Mouse (Mus musculus): ENCODE measurements at regions not wholly inside any gene's neighbourhood (a gene's known extent, or its start where the extent isn't known, plus 50 kb on each side); places are given as distances from the start of the nearest gene placed in this dataset.

- no peaks in the 10 kb centered on the region for H3K36me3 ChIP-seq
- H3K4me2 ChIP-seq: no peak overlapping the region
- no peak overlapping the region for H3K9ac ChIP-seq
- H3K27ac ChIP-seq (replicated peaks): no peak overlapping the region
- no peaks in the 10 kb centered on the region for H3K4me1 ChIP-seq (replicated peaks)
- 83% methylated on average over 2 of the region's 2 CpGs for WGBS
- no peak overlapping the region for H3K4me3 ChIP-seq
- no peaks in the 10 kb centered on the region for H3K27me3 ChIP-seq
- ATAC-seq (ENCODE audit: low FRiP score, low read depth): no peak
- H3K9me3 ChIP-seq: no peaks in the 10 kb centered on the region
These were observed 96.1 kb upstream of the Snap25 start for GRCm38 (mm10) chr2:136617138-136617537.

- Histone ChIP-seq H3K4me1 (replicated peaks) (no peaks in the 10 kb centered on the region), H3K9me3 (no peaks in the 10 kb centered on the region), H3K27ac (replicated peaks) (no peak overlapping the region), H3K9ac (no peak overlapping the region), H3K36me3 (no peaks in the 10 kb centered on the region), H3K4me2 (no peak overlapping the region), H3K27me3 (no peaks in the 10 kb centered on the region), H3K4me3 (no peak overlapping the region)
- ATAC-seq (ENCODE audit: low FRiP score, low read depth): no peak
- WGBS: 37% methylated on average over 2 of the region's 2 CpGs
These were observed 95.1 kb upstream of the Snap25 start for GRCm38 (mm10) chr2:136618114-136618513.

DNA sequence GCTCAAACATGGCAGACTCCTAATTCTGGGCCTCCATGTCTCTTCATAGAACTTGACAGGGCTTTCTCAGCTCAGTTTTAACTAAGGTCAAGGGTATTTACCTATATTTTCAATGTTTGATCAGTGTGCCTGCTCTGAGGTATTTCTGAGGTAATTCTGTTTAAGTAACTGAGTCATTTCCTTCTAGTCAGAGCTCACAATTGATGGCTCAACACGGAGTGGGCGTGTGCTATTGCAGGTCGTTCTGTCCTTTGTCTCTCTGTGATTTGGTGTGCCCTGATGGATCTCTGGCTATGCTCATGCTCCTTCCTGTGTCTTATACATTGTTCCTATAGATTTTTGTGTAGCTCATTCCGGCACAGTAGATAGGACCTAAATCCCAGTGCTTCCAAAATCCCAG, 92.9 kb upstream of the Snap25 start:
- Histone ChIP-seq H3K4me2 (no peak overlapping the region), H3K27me3 (no peaks in the 10 kb centered on the region)

DNA sequence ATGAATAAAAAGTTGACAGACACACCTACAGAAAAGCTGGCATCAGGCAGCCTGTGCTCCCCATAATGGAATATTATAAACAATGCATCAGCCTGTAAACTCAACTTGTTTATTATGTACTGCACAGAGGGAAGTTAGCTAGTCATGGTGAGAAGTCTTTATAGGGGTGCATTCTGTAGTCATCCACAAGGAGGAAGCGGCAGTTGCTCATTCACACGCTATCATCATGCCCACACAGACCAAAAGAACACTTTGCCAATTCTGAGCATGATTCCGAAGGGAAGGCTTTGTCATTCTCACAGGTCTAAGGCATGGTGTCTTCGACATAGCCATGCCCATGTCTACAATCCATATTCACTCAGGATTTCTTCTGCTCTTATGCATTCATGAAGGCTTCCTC, 92.3 kb upstream of the Snap25 start:
- H3K36me3 ChIP-seq: no peaks in the 10 kb centered on the region
- H3K27me3 ChIP-seq: no peaks in the 10 kb centered on the region
- ATAC-seq (ENCODE audit: low FRiP score, low read depth): no peak
- 95% methylated on average over 4 of the region's 4 CpGs for WGBS
- H3K4me1 ChIP-seq (replicated peaks): no peaks in the 10 kb centered on the region
- H3K9me3 ChIP-seq: no peaks in the 10 kb centered on the region
- no peak overlapping the region for H3K9ac ChIP-seq
- no peak overlapping the region for H3K4me2 ChIP-seq
- H3K27ac ChIP-seq (replicated peaks): no peak overlapping the region
- no peak overlapping the region for H3K4me3 ChIP-seq

More for the DNA sequence above, 92.9 kb upstream of the Snap25 start:
- no peaks in the 10 kb centered on the region for H3K4me1 ChIP-seq (replicated peaks)
- ATAC-seq (ENCODE audit: low FRiP score, low read depth): no peak
- WGBS: 91% methylated on average over 4 of the region's 4 CpGs
- H3K4me3 ChIP-seq: no peak overlapping the region
- H3K27ac ChIP-seq (replicated peaks): no peak overlapping the region
- H3K9me3 ChIP-seq: no peaks in the 10 kb centered on the region
- H3K9ac ChIP-seq: no peak overlapping the region
- H3K36me3 ChIP-seq: no peaks in the 10 kb centered on the region

DNA sequence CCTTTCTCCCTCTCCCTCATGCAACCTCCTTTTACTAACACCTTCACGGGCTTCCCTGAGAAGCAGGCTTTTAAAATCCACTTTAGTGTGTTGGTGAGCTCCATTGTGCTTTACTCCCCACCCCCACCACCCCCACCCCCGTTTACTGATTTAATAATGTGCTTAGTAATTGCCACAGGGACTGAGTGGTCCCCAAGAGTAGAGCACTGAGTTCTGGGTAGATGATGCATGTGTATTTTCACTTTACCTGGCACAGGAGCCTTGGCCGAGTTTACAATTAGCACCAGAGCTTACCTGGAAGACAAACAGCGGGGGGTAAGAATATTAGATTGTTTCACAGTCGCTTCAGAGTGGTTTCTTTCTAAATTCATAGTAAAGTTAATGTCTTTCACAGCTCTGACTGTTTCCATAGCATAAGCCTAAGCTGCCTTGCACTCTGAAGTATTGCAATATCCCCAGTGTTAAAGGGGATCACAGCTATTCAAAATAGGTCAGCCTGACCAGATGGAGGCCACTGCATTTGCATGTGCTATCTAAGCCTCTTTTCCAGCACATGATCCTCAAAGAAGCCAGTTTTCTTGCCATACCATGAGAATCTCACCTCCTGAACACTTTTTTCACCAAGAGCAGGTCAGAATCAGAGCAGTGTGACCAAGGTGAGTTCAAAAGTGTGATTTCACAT, 89.3 kb upstream of the Snap25 start:
- Histone ChIP-seq H3K36me3 (no peaks in the 10 kb centered on the region), H3K9ac (no peak overlapping the region), H3K27ac (replicated peaks) (no peak overlapping the region), H3K4me2 (no peak overlapping the region), H3K4me3 (no peak overlapping the region), H3K27me3 (no peaks in the 10 kb centered on the region), H3K4me1 (replicated peaks) (no peaks in the 10 kb centered on the region), H3K9me3 (no peaks in the 10 kb centered on the region)
- WGBS: 41% methylated on average over 5 of the region's 5 CpGs
- ATAC-seq (ENCODE audit: low FRiP score, low read depth): no peak

- no peaks in the 10 kb centered on the region for H3K27me3 ChIP-seq
- no peak overlapping the region for H3K27ac ChIP-seq (replicated peaks)
- no peaks in the 10 kb centered on the region for H3K36me3 ChIP-seq
- H3K4me2 ChIP-seq: no peak overlapping the region
- H3K9me3 ChIP-seq: no peaks in the 10 kb centered on the region
- no peaks in the 10 kb centered on the region for H3K4me1 ChIP-seq (replicated peaks)
- H3K4me3 ChIP-seq: no peak overlapping the region
- no peak overlapping the region for H3K9ac ChIP-seq
- ATAC-seq (ENCODE audit: low FRiP score, low read depth): no peak
These were observed 88.8 kb upstream of the Snap25 start for GRCm38 (mm10) chr2:136624490-136624850.

- Histone ChIP-seq H3K4me1 (replicated peaks) (no peaks in the 10 kb centered on the region), H3K9ac (no peak overlapping the region), H3K4me2 (no peak overlapping the region), H3K27me3 (no peaks in the 10 kb centered on the region), H3K36me3 (no peaks in the 10 kb centered on the region), H3K4me3 (no peak overlapping the region), H3K9me3 (no peaks in the 10 kb centered on the region), H3K27ac (replicated peaks) (no peak overlapping the region)
- WGBS: 84% methylated on average over 3 of the region's 3 CpGs
- no peak for ATAC-seq (ENCODE audit: low FRiP score, low read depth)
These were observed 66.3 kb upstream of the Snap25 start for GRCm38 (mm10) chr2:136646917-136647316.

- Histone ChIP-seq H3K4me2 (no peak overlapping the region), H3K4me1 (replicated peaks) (no peaks in the 10 kb centered on the region), H3K27ac (replicated peaks) (no peak overlapping the region), H3K27me3 (no peaks in the 10 kb centered on the region), H3K4me3 (no peak overlapping the region), H3K9ac (no peak overlapping the region), H3K9me3 (no peaks in the 10 kb centered on the region), H3K36me3 (no peaks in the 10 kb centered on the region)
- ATAC-seq (ENCODE audit: low FRiP score, low read depth): peak; percentile 34; the same call in 1 of the 2 replicates
- 72% methylated on average over 5 of the region's 5 CpGs for WGBS
These were observed 64.6 kb upstream of the Snap25 start for GRCm38 (mm10) chr2:136648606-136649005.

- no peak overlapping the region for H3K4me3 ChIP-seq
- no peak for ATAC-seq (ENCODE audit: low FRiP score, low read depth)
- no peak overlapping the region for H3K27ac ChIP-seq (replicated peaks)
- no peaks in the 10 kb centered on the region for H3K27me3 ChIP-seq
- no peaks in the 10 kb centered on the region for H3K9me3 ChIP-seq
- H3K4me2 ChIP-seq: no peak overlapping the region
- no peaks in the 10 kb centered on the region for H3K4me1 ChIP-seq (replicated peaks)
- H3K9ac ChIP-seq: no peak overlapping the region
- no peaks in the 10 kb centered on the region for H3K36me3 ChIP-seq
- 95% methylated on average over 1 of the region's 1 CpGs for WGBS
These were observed 62.5 kb upstream of the Snap25 start for GRCm38 (mm10) chr2:136650721-136651120.

DNA sequence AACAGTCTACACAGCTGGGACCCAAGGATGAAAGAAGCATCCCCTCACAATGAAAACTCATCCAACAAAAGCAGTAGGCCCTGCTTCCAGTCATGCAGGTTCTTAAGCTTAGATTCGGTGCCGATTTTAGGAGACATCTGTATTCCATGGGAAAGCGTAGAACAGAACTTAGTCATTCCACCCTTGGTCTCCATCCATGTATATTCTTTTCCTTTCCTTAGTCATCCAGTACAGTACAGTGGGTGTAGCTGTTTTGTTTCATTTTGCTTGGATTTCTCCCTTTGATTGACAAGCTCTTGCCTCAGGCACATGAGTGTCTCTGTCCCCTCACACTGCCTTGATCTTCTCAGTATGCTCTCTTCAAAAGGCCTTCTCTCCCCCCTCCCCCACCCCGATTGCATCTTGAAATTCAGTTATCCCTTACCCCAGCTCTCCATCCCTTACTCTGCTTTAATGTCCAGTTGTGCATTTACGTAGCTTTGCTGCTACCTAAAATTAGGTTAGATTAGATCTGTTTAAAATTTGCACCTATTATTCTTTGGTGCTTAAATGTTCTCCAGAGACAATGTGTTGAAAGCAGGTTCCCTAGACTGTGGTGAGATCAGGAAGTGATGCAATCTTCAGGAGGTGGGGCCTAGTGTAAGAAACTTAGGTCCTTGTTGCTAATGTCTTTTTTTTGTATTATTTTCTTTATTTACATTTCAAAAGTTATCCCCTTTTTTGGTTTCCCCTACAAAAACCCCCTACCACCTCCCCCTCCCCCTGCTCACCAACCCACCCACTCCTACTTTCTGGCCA, 60.8 kb upstream of the Snap25 start:
- no peak for ATAC-seq (ENCODE audit: low FRiP score, low read depth)
- H3K4me2 ChIP-seq: no peak overlapping the region

More for the DNA sequence above, 60.8 kb upstream of the Snap25 start:
- Histone ChIP-seq H3K27me3 (no peaks in the 10 kb centered on the region), H3K4me1 (replicated peaks) (no peaks in the 10 kb centered on the region), H3K27ac (replicated peaks) (no peak overlapping the region), H3K36me3 (no peaks in the 10 kb centered on the region), H3K9ac (no peak overlapping the region), H3K9me3 (no peaks in the 10 kb centered on the region), H3K4me3 (no peak overlapping the region)
- WGBS: 92% methylated on average over 5 of the region's 5 CpGs
